Mouse (Mus musculus) fibroblast of lung, adult 2 months (primary cell): ENCODE measurements around the gene Glis2.

Experiments
- DNase-seq: peaks from one replicate; pipeline ENCODE4 v3.0.0-alpha.2; 2011; ENCODE audit warnings: low read depth

Glis2 gene

DNA sequence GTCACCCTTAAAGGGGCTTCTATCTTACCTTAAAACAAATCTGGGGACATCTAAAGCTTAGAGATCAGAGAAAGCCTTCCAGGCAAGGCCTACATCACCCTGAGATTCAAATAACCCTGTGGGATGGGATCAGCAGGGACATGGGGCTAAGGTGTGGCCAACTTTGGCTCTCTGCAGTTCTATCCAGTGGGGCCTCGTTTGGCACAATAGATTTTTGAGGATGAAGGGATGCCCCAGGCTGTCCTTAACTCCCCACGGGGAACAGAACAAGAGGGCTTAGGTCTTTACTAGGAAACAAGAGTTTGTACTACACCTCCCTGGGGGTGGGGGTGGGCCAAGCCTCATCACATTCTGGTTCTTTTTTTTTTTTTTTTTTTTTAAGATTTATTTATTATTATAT, 64.8 kb downstream of the Glis2 start:
- no peak for DNase-seq

- no peak for DNase-seq
Observed at GRCm38 (mm10) chr16:4661605-4662004, 67.1 kb downstream of the Glis2 start.

DNA sequence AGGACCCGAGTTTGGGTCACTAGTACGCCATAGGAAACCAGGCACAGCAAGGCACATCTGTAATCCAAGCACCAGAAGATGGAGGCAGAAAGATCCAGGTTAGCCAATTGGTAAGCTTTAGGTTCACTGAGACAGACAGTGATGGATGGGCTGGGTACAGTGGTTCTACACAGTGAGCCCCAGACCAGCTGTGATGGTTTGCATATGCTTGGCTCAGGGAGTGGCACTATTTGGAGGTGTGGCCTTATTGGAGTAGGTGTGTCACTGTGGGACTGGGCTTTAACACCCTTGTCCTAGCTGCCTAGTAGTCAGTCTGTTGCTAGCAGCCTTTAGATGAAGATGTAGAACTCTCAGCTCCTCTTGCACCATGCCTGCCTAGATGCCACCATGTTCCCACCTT, 69.3 kb downstream of the Glis2 start:
- DNase-seq = no peak

- DNase-seq = no peak
Observed at GRCm38 (mm10) chr16:4665726-4666125, 71.2 kb downstream of the Glis2 start.

- no peak for DNase-seq
Observed at GRCm38 (mm10) chr16:4667190-4667808, 72.8 kb downstream of the Glis2 start.

- no peak for DNase-seq
Observed at GRCm38 (mm10) chr16:4670317-4670716, 75.8 kb downstream of the Glis2 start.

DNA sequence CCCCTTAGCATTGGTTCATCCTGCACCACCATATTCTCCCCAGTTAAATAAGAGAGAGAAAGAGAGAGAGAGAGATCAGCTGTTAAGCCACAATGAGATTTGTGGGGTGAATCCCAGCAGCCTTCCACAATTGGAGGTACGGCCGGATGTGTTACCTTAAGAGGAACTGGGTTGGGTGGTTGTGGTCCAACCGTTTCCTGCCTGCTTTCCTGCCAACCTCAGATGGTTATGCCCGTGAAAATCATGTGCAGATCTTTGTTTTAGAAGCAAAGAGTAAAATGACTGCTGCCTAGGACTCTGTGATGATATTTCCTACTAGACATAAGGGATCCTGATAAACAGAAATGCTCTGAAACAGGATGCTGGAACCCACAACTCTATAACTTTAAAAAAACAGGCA, 79.6 kb downstream of the Glis2 start:
- DNase-seq = no peak
